Comparison of ENCODE assay signal across 13 mouse cellular contexts in the genomic region with DNA sequence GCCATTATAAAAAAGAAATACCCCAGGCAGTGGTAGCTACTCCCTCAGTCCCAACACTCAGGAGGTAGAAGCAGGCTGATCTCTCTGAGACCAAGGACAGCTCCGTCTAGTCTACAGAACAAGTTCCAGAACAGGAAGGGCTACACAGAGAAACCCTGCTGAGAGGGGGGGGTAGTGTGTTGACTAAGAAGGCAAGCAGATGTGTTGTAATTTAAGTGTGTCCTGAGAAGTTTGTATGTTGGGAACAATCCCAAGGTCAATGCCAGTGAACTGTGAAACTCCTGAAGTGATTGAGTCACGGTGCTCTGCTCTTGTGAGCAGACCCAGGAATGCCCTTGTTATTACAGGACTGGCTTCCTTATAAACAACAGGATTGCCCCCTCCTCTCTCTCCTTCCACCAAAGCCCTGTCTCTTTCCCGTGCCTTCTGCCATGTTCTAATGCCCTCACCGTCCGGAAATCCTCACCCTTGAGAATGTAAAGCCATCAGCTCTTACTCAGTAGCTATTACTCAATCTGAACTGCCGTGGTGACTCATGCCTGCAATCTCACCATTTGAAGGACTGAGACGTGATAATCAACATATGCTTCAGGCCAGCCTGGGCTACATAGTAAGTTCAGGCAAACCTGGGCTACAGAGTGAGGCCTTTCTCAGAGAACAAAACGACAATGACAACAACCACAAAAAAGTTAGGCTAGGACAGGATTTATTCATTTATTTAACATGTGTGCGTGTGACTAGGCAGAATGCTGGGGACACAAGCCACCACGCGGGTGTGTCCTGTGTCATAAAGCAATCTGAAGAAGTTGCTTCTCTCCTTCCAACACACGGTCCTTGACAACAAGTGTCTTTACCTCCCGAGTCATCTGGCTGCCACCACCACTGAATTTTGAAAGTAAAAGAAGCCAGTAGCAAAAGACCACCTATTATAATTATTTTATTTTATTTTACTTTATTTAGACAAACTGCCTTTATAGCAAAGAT. TPM values are rescaled to one million over a fixed set of nuclear protein-coding genes. Genes with fewer than 3 reads are reported as not detected.
DNase-seq lines count a peak whose midpoint lies in the region; TF ChIP-seq lines count a peak whose summit lies in the region.
"Had no signal": no experiment of that assay in that cellular context is flagged by ENCODE, and none has a peak within 500 bp of the region (broad histone marks: within the 10 kb centered on the region; RNA-seq: fewer than 3 reads in every experiment).

No protein-coding gene starts in this region.

- DNase-seq in lung, postnatal 36 days = peak; percentile 58
- no peak for DNase-seq in lung, adult 2 months
- peak; percentile 55 for DNase-seq in kidney, postnatal 14 days
- no peak for DNase-seq in layer of hippocampus, adult 18-20 months (ENCODE audit: low spot score in 2 of 2)
- DNase-seq in natural killer cell, adult 2 months (ENCODE audit: low spot score in 2 of 2) = no peak
- no peak for DNase-seq in cerebellum, adult 8-10 months
- DNase-seq: cerebellum, adult 9-10 months; heart, adult 18-20 months; thymus, postnatal 14 days had no signal

- no peak for TF ChIP-seq CTCF in lung, adult 2 months (IDR thresholded peaks at IDR 0.05; ENCODE audit: insufficient read depth, low read length)
- no peak for TF ChIP-seq CTCF in bone marrow, adult 2 months (IDR thresholded peaks at IDR 0.05; ENCODE audit: control insufficient read depth, insufficient read depth, low read length)

- H3K4me1 ChIP-seq in lung, adult 2 months (ENCODE audit: control insufficient read depth, insufficient read depth, low read length) = peaks cover 3% of the 10 kb centered on the region
- peaks cover 2% of the 10 kb centered on the region for H3K4me1 ChIP-seq in bone marrow, adult 2 months (ENCODE audit: control insufficient read depth, insufficient read depth, low read length)
- H3K4me1 ChIP-seq: embryonic facial prominence, embryonic 15.5 days; hindbrain, embryonic 10.5 days had no signal

- no peak overlapping the region for H3K4me3 ChIP-seq in lung, adult 2 months (replicated peaks; ENCODE audit: extremely low read depth, low read depth, low read length)
- H3K4me3 ChIP-seq in bone marrow, adult 2 months (replicated peaks; ENCODE audit: control insufficient read depth, low read depth, low read length) = no peak overlapping the region
- H3K4me3 ChIP-seq: embryonic facial prominence, embryonic 15.5 days; hindbrain, embryonic 10.5 days; liver, embryonic 15.5 days had no signal

- no peak for TF ChIP-seq POLR2A in lung, adult 2 months (IDR thresholded peaks at IDR 0.05; ENCODE audit: borderline replicate concordance, extremely low read depth, low read depth, low read length)
- no peak for TF ChIP-seq POLR2A in bone marrow, adult 2 months (IDR thresholded peaks at IDR 0.05; ENCODE audit: borderline replicate concordance, control insufficient read depth, low read depth, low read length)

- H3K27ac ChIP-seq in bone marrow, adult 2 months (ENCODE audit: control insufficient read depth, insufficient read depth, low read depth, low read length, poor library complexity) = peak overlapping the region; percentile 50
- H3K27ac ChIP-seq: embryonic facial prominence, embryonic 15.5 days; hindbrain, embryonic 10.5 days; liver, embryonic 15.5 days had no signal

- WGBS in lung, adult 2 months = 56% methylated on average over 13 of the region's 13 CpGs
- WGBS in bone marrow, adult 2 months = 51% methylated on average over 13 of the region's 13 CpGs

RNA-seq across cellular contexts. Expression of a gene that starts 12.5 kb away (rescaled TPM):
- 2.9 and 4.3 TPM in 2 replicates for polyA plus RNA-seq in lung, adult 2 months (2012; rRNA removed)
- polyA plus RNA-seq in bone marrow, adult 2 months (2011; ENCODE audit: insufficient read depth, insufficient read length, low replicate concordance, missing spikeins) = 9.5 and 19.3 TPM in 2 replicates
- total RNA-seq in layer of hippocampus, adult 18-20 months (2021) = 1 to 10 TPM; 7.9 to 9.7 TPM

RNA-seq across cellular contexts. Expression of a gene that starts 34.1 kb away (rescaled TPM):
- 11.5 and 14.1 TPM in 2 replicates for polyA plus RNA-seq in lung, adult 2 months (2012; rRNA removed)
- polyA plus RNA-seq in bone marrow, adult 2 months (2011; ENCODE audit: insufficient read depth, insufficient read length, low replicate concordance, missing spikeins) = 5.4 and 20.0 TPM in 2 replicates
- total RNA-seq in layer of hippocampus, adult 18-20 months (2021) = 10 to 100 TPM; 14.4 to 16.8 TPM

RNA-seq across cellular contexts. Expression of a gene that starts 53.9 kb away (rescaled TPM):
- 11.3 and 13.4 TPM in 2 replicates for polyA plus RNA-seq in lung, adult 2 months (2012; rRNA removed)
- polyA plus RNA-seq in bone marrow, adult 2 months (2011; ENCODE audit: insufficient read depth, insufficient read length, low replicate concordance, missing spikeins) = 10.9 and 21.5 TPM in 2 replicates
- 10 to 100 TPM; 10.7 to 12.4 TPM for total RNA-seq in layer of hippocampus, adult 18-20 months (2021)

RNA-seq across cellular contexts. Expression of a gene that starts 57.3 kb away (rescaled TPM):
- 68.3 and 93.0 TPM in 2 replicates for polyA plus RNA-seq in lung, adult 2 months (2012; rRNA removed)
- polyA plus RNA-seq in bone marrow, adult 2 months (2011; ENCODE audit: insufficient read depth, insufficient read length, low replicate concordance, missing spikeins) = 886 and 890 TPM in 2 replicates
- 100 to 1,000 TPM; 426 to 434 TPM for total RNA-seq in layer of hippocampus, adult 18-20 months (2021)

RNA-seq across cellular contexts. Expression of a gene that starts 59.2 kb away (rescaled TPM):
- polyA plus RNA-seq in lung, adult 2 months (2012; rRNA removed) = 25.0 and 41.8 TPM in 2 replicates
- 128 and 173 TPM in 2 replicates for polyA plus RNA-seq in bone marrow, adult 2 months (2011; ENCODE audit: insufficient read depth, insufficient read length, low replicate concordance, missing spikeins)
- 10 to 100 TPM; 87.9 to 92.5 TPM for total RNA-seq in layer of hippocampus, adult 18-20 months (2021)

Comparison
In these comparisons a context has a peak if more than half of its experiments do, and no peak if none do; other contexts are left out.
1. DNase-seq: peak in lung, postnatal 36 days (single experiment) and kidney, postnatal 14 days (single experiment); none in lung, adult 2 months (single experiment), layer of hippocampus, adult 18-20 months (0 of 2), natural killer cell, adult 2 months (0 of 2) and cerebellum, adult 8-10 months (single experiment).